Mouse (Mus musculus) gastrocnemius, postnatal 14 days (tissue): ENCODE measurements around the gene Hmgb3. TPM values are rescaled to one million over a fixed set of nuclear protein-coding genes. Genes with fewer than 3 reads are reported as not detected.
"Not testable (repeated sequence)": the region's sequence is repeated elsewhere in the genome, so short reads cannot be mapped to it uniquely, and the experiment has no call there.

Experiments
- DNase-seq: peaks from one replicate; pipeline ENCODE4 v3.0.0; 2021; ENCODE audit warnings: mixed read lengths
- intact Hi-C: fragments of 180-260 bp; cut with DNase I; formaldehyde crosslinking; loops from one replicate; pipeline ENCODE4 v1.15.1; 2025; ENCODE audit warnings: low total_unique reads
- long read RNA-seq, 2 experiments: library from polyadenylated mRNA; stranded (forward); transcript quantifications; one replicate each; pipeline ENCODE4 v2.0.0; 2021
- total RNA-seq, 2 experiments: library from RNA; stranded (reverse); gene quantifications; 2 replicates each; pipeline ENCODE4 v1.2.3; 2021

Hmgb3 gene
- total RNA-seq: 10 to 100 TPM; 14.2 to 16.7 TPM
- long read RNA-seq, experiment 1, transcript Hmgb3-204 (5 exons, 1,743 nt): minor isoform, 10 of 32 reads
- long read RNA-seq, experiment 1, transcript Hmgb3-202 (5 exons, 1,571 nt): major isoform, 15 of 32 reads
- long read RNA-seq, experiment 1, partial matches to known transcripts: 1 of 32 reads
- long read RNA-seq, experiment 1, other reads (novel, unspliced or antisense): 4 of 32 reads
- long read RNA-seq, experiment 2, transcript Hmgb3-204 (5 exons, 1,743 nt): major isoform, 7 of 13 reads
- long read RNA-seq, experiment 2, partial matches to known transcripts: 0 of 13 reads
- long read RNA-seq, experiment 2, other reads (novel, unspliced or antisense): 1 of 13 reads

GRCm38 (mm10) chrX:71555415-71556114, at the start of gene Hmgb3:
Gene Hmgb3 (plus strand): TSS chrX:71555918.
- peak; percentile 81 for DNase-seq
- intact Hi-C loops: loop anchor here (10.0 kb wide), 1 partner anchor 61 kb away; the partner anchor contains the start of gene Cd99l2

GRCm38 (mm10) chrX:71506591-71506990, 49.1 kb upstream of the Hmgb3 start:
- intact Hi-C loops, DNase-seq: not testable (repeated sequence)

- intact Hi-C loops: no loop called here
- DNase-seq: no peak
Observed at GRCm38 (mm10) chrX:71519252-71519651, 36.5 kb upstream of the Hmgb3 start.

GRCm38 (mm10) chrX:71522889-71523288, 32.8 kb upstream of the Hmgb3 start:
- intact Hi-C loops: no loop called here
- no peak for DNase-seq

GRCm38 (mm10) chrX:71524310-71524709, 31.4 kb upstream of the Hmgb3 start:
- no peak for DNase-seq
- intact Hi-C loops: no loop called here

GRCm38 (mm10) chrX:71525593-71526299, 30.0 kb upstream of the Hmgb3 start:
- intact Hi-C loops: no loop called here
- DNase-seq: no peak

GRCm38 (mm10) chrX:71527461-71527860, 28.3 kb upstream of the Hmgb3 start:
- no peak for DNase-seq
- intact Hi-C loops: no loop called here

GRCm38 (mm10) chrX:71528150-71528549, 27.6 kb upstream of the Hmgb3 start:
- intact Hi-C loops: no loop called here
- DNase-seq: no peak

- DNase-seq: no peak
- intact Hi-C loops: no loop called here
Observed at GRCm38 (mm10) chrX:71528646-71529045, 27.1 kb upstream of the Hmgb3 start.

GRCm38 (mm10) chrX:71532635-71533034, 23.1 kb upstream of the Hmgb3 start:
- intact Hi-C loops: no loop called here
- DNase-seq: no peak

GRCm38 (mm10) chrX:71534102-71534501, 21.6 kb upstream of the Hmgb3 start:
- no peak for DNase-seq
- intact Hi-C loops: no loop called here

GRCm38 (mm10) chrX:71537791-71538190, 17.9 kb upstream of the Hmgb3 start:
- DNase-seq: no peak
- intact Hi-C loops: no loop called here

GRCm38 (mm10) chrX:71540821-71541510, 14.8 kb upstream of the Hmgb3 start:
- intact Hi-C loops: no loop called here
- DNase-seq: no peak

- intact Hi-C loops: no loop called here
- DNase-seq: no peak
Observed at GRCm38 (mm10) chrX:71544731-71545130, 11.0 kb upstream of the Hmgb3 start.

- intact Hi-C loops: no loop called here
- no peak for DNase-seq
Observed at GRCm38 (mm10) chrX:71545163-71545562, 10.6 kb upstream of the Hmgb3 start.

- intact Hi-C loops: loop anchor here (10.0 kb wide), 1 partner anchor 62 kb away; the partner anchor contains the start of gene Cd99l2
- DNase-seq: peak; percentile 9
Observed at GRCm38 (mm10) chrX:71556115-71556941, 610 bp downstream of the Hmgb3 start.

GRCm38 (mm10) chrX:71556965-71557491, 1.3 kb downstream of the Hmgb3 start:
- intact Hi-C loops: loop anchor here (10.0 kb wide), 1 partner anchor 62 kb away; the partner anchor contains the start of gene Cd99l2
- DNase-seq: no peak

- intact Hi-C loops: loop anchor here (10.0 kb wide), 1 partner anchor 65 kb away; the partner anchor contains the start of gene Cd99l2
- DNase-seq: no peak
Observed at GRCm38 (mm10) chrX:71559336-71559735, 3.6 kb downstream of the Hmgb3 start.
